Mouse (Mus musculus) left cerebral cortex, adult 18-20 months (tissue): ENCODE data around the gene Shc1. TPM values are rescaled to one million over a fixed set of nuclear protein-coding genes. Genes with fewer than 3 reads are reported as not detected.
"Not testable (repeated sequence)": the region's sequence is repeated elsewhere in the genome, so short reads cannot be mapped to it uniquely, and the experiment has no call there.

ENCODE experiments used
- DNase-seq, 2 experiments: peaks; one replicate each; pipeline ENCODE4 v3.0.0; 2021 to 2022; ENCODE audit warnings: low spot score in 2 of 2, mixed read lengths in 1 of 2
- total RNA-seq, 2 experiments: library from RNA; stranded (reverse); gene quantifications; 2 replicates each; pipeline ENCODE4 v1.2.3; 2021

Gene Shc1
- total RNA-seq, 2 experiments from 2014 or later = 15.0 to 15.6 TPM

DNA sequence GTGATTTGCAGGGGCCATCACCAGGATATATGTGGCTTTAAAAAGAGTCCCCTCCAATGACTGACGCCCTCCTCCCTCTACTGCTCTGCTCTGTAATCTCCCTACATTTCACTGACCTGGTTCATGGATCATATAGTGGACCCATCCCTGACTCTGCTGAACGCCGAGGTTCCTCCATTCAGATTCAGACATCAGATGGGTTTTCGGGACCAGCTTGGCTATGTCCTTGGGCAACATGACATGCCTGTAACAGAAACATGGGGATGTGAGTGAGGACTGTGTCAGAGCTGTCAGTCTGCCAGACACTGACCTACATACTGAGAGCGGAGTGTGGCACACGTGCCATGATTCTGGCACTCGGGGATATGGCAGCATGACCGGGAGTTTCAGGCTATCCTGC lies 2.1 kb upstream of the Shc1 start:
- no peak for DNase-seq

DNA sequence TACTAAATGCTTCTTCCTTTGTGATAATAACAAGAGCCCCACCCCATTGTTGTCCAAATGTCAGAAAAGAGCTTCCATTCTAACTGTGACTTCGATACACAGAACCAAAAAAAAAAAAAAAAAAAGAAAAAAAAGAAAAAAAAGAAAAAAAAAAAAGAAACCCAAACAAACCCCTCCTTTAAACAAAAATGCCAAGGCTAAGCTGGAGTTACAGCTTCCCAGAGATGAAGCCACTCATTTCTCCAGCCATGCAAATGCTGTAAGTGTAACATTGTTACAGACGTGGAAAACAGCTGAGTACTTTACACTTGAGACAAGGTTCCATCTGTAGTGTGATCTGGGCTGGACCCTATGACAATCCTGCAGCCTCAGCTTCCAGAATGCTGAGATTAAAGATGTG lies 1.1 kb upstream of the Shc1 start:
- DNase-seq = no peak

DNA sequence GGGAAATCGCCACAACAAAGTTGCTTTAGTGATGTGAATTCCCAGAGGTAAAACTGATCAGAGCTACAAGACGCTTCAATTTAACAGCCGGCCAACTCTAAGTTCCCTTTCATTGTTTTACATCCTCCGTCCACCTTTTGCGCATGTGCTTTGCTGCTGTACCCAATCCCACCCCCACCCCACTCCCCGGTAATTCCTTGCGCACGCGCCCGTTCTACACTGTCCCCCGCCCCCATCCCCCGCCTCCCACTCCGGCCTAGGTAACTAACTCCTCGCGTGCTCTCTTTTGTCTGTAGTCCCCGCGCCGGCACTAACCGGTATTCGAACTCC lies 438 bp upstream of the Shc1 start:
- no peak for DNase-seq

DNA sequence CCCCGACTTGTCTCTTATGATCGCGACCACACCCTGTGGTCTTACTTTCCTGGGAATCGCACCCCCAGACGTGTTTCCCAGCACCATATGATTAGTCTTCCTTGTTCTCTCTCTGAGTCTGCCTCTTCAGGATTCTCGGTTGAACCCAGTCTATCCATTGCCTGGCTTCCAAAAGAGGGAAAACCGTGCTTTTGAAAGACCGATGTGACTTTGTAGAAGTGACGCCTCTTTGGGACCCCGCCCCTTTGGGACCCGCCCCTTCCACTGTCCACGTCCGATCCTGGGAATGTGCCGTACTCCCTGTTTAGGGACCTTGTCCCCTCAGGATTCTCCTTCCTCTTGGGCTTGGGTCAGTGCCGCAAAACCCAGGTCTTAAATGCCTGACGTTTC lies 613 bp downstream of the Shc1 start:
- DNase-seq = peak in 1 of 2 experiments; percentile 30

DNA sequence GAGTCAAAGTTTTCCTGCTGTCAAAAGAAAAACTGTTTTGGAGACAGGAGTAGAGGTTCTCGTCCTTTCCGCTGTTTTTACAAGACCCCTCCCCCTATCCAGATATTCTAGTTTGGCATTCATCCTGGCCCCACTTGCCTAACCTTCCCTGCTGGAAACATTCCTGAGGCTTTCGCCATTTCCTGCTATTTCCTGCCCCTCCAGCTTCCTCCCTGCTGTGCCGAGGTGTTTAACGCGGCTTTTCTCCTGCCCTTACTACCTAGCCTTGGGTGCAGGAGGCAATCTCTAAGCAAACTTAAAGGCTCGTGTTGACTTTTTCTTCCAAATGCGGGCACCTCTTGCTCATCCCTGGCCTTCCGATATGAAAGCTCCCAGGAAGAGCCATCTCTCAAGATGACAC lies 1.3 kb downstream of the Shc1 start:
- DNase-seq = no peak

DNA sequence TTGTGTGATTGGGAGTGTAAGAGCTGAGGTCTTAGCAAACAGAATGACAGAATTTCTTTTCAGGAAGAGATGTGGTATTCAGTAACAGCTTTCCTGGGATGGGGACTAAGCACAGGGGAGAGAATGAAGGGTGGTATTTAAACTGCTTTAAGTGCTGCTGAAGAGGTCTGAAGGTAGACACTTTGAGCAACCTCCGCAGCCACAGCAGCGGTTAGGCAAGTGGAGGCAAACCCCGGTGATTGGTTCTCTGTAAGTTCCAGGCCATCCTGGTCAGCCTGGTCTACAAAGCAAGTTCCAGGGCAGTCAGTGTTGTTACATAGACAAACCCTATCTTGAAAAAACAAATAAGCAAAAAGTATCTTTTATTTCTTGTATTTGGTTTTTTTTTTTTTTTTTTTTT lies 1.7 kb downstream of the Shc1 start:
- no peak for DNase-seq

DNA sequence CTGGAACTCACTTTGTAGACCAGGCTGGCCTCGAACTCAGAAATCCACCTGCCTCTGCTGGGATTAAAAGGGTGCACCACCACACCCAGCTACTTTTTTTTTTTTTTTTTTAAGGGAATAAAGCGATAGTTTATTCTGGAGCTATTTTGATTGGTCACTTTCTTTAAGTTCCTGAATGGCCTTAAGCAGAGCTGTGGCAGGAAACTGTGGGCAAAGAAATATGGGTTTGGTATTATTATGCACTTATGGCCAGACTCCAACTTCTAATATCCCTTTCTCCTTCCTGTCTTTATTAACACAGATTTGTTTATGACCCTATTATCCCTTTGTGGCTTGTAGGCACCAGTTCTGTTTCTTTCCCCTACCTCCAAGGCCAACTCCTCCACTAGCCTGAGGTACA lies 2.2 kb downstream of the Shc1 start:
- DNase-seq = no peak

DNA sequence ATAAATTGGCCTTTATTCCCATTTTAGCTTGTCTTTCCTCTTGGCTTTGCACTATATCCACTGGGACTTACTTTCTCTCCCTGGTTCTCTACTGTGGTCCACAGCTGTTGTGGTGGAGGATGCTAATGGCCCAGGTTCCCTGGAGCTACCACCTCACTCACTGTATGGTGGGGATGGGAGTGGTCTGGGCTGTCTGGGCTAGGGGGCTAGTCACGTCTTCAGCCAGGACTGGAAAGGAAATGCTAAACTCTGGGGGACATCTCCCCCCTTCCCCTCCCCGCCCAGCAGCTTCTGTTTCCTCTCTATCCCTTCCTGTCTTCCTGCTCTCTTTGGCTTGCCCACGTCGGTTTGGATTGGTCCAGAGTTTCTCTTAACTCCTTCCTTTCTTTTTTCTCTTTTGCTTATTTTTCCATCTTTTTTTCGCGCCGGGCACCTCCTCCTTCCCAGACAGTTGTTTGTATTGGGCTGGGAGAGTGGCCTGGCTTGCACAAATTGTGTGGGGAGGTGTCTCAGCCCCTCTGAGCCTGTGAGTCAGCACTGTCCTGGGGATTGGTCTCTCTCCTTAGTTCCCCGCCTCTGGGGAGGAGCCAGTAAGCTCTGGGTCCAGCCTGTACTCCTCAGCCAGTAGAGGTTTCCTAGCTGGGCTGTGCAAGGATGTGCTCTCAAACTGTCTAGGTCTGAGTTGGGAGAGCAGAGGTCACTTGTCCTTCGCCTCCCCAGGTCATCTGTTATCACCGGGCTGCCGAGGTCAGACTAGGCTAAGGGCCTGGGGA lies 2.9 kb downstream of the Shc1 start:
- DNase-seq = peak; percentile 70 to 71

DNA sequence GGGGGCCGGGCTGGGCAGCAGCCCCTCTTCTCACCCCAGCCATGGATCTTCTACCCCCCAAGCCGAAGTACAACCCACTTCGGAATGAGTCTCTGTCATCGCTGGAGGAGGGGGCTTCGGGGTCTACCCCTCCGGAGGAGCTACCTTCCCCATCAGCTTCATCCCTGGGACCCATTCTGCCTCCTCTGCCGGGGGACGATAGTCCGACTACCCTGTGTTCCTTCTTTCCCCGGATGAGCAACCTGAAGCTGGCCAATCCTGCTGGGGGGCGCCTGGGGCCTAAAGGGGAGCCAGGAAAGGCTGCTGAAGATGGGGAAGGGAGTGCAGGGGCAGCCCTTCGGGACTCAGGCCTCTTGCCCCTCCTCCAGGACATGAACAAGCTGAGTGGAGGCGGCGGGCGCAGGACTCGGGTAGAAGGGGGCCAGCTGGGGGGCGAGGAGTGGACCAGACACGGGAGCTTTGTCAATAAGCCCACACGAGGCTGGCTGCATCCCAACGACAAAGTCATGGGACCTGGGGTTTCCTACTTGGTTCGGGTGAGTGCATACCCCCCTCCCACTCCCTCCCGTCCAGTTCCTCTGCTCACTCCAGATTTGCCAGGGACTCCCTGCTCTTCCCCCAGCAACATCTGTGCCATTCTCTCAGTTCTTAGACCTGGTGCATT lies 3.7 kb downstream of the Shc1 start:
- DNase-seq = no peak

DNA sequence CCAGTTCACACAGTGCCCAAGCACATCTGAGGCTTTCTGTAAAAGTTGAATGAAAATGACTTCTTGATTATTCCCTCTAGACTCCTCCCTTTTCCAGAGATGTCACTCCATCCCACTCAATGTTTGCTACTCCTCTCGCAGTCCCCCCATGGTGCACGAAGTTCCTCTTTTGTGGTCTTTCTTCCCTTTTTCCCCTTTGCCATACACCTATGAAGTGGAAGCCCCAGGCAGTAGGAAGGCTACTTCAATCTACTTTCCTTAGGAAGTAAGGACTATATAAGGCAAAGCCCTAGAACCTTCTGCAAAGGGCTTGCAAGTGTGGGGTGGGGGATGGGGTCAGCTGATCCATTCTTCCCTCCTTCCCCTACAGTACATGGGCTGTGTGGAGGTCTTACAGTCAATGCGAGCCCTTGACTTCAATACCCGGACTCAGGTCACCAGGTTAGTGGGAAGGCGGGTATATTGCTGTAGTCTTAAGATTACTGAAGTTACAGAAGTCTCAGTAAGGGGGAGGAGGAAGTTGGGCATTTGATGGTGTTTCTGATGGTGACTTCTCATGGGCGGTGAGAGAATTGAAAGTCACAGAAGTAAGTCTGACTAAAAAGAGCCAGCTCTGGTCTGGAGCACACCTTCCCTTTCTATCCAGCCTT lies 4.4 kb downstream of the Shc1 start:
- no peak for DNase-seq

DNA sequence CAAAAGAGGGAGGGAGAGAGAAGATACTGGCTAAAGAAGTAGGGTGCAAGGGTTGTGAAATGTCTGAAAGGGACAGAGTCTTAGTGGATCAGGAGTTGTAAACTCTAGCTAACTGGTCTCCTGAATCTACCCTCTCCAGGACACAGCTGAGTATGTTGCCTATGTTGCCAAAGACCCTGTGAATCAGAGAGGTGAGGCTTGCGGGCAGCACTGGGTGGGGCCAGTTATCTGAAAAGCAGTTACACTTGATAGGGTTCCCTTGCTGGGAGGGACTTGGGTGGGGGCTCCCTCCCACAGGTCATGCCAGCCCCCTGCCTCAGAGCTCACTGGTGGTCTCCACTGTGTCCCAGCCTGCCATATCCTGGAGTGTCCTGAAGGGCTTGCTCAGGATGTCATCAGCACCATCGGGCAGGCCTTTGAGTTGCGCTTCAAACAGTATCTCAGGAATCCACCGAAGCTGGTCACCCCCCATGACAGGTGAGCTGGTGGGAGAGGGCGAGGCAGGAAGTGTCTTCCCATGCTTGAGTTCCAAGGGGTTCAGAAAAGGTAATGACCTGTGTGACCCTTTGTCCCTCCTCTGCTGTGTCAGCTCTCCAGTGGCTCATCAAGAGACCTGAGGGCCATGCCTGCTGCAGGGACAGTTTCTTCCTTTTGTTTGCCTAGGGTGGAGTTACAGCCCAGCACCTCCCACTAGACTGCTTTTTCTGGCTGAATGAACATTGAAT lies 6.3 kb downstream of the Shc1 start:
- no peak for DNase-seq

DNA sequence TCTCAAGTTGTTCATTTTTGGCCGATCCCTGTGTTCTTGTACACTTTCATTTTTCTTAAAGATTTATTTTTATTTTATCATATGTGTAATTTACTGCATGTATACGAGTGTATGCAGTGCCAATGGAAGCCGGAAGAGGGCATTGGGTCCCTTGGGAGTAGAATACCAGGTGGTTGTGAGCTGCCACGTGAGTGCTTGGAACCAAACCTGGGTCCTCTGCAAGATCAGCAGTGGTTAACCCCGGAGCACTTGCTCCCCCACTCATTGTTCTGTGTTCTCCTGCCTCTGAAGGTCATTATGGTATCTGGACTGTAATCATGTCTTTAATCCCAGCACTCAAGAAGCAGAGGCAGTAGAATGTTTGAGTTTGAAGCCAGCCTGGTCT lies 6.9 kb downstream of the Shc1 start:
- no peak for DNase-seq

DNA sequence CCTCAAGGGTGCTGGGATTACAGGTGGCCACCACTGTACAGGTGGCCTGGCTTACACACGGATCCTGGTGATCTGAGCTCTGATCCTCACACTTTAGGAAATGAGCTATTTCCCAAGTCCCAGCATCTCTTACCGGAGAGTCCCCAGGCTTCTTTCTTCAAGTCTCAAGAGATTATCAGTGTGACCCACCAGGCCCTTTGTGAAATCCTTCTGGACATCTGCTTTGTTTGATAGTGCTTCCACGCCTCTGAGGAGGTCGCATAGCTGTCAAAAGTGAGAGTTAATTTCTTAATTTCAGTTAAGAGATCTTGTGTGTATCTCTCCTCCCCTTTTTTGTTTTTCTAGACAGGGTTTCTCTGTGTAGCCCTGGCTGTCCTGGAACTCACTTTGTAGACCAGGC lies 7.6 kb downstream of the Shc1 start:
- no peak for DNase-seq

DNA sequence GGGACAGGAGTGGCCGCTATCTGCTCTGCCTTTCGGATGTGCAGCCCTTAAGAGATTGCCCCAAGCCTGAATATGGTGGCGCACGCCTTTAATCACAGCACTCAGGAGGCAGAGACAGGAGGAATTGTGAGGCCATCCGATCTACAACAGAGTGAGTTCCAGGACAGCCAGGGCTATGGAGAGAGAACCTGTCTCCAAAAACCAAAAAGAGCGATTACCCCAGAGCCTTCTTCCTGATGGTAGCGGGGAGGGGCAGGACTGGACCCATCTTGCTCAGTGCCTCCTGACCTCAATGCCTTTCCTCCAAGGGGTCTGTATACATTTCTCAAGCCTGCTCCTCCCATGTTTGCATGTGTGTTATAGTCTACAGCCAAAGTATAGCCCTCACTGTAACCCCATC lies 10.8 kb downstream of the Shc1 start:
- DNase-seq = not testable (repeated sequence)

DNA sequence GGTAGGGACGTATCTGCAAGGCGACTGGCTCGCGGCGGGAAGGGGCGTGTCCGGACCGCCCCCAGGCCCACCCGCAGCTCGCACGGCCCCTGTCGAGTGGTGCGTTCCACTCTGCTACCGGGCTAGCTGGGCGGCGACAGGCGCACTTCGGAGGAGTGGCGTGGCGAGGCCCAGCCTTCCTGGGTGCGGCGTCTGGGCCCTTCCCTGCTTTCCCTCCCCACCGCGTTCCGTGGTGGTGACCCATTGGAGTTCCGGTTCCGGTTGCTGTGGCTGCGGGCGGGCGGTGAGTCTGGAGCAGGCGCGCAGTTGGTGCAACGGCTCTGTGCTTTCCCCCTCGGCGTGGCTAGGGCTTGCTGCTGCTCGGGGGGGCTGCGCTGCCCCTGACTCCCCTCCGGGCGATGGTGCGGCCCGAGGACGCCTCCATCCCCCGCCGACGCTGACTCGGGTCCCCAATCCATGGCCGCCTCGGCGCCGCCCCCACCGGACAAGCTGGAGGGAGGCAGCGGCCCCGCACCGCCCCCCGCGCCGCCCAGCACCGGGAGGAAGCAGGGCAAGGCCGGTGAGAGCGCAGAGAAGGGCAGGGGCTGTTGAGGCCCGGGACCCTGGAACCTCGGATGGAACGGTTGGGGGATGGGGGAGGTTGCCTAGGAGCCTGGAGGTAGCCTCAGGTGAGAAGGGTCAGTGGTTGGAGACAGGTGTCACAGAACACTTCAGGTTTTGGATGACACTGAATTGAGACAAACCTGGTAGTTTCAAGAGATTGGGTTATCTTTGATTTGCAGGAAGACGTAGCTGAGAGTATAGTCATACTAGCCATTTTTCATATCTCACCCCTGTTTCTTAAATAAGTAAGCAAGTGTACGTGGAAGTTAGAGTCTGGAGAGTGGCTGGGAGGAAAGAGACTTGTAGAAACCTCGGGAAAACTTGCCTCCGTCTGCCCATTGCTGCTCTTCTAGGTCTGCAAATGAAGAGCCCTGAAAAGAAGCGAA lies 12.2 kb downstream of the Shc1 start, which contains the start of gene Pygo2:
Gene Pygo2, plus strand, starts transcription at position 44 of the 989 bp plus-strand sequence.
- peak; percentile 92 to 98 for DNase-seq

DNA sequence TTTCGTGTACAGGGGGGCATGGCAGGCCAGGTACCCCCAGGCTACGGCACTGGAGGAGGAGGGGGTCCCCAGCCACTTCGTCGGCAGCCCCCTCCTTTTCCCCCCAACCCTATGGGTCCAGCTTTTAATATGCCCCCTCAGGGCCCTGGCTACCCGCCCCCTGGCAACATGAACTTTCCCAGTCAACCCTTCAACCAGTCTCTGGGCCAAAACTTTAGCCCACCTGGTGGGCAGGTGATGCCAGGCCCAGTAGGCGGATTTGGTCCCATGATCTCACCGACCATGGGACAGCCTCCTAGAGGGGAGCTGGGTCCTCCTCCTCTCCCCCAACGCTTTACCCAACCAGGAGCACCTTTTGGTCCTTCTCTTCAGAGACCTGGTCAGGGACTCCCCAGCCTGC lies 14.4 kb downstream of the Shc1 start:
- DNase-seq = no peak

DNA sequence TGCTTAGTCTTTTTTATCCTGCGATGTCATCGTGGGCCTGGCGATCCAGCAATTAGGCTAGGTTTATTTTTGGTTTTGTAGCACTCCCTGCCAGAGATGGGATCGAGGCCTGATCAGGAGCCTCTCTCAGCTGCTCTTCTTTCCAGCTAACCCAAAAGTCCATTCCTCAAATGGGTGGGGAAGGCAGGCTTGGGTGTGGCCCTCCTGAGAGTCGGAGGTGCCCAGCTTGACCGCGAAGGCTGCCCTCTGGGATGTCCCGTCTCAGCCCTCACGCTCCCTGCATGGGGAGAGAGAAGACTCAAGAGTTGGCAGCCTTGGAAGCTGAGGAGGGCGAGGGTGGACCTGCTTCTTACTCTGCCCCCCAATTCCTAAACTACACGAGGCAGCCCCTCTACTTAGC lies 16.3 kb downstream of the Shc1 start:
- no peak for DNase-seq

DNA sequence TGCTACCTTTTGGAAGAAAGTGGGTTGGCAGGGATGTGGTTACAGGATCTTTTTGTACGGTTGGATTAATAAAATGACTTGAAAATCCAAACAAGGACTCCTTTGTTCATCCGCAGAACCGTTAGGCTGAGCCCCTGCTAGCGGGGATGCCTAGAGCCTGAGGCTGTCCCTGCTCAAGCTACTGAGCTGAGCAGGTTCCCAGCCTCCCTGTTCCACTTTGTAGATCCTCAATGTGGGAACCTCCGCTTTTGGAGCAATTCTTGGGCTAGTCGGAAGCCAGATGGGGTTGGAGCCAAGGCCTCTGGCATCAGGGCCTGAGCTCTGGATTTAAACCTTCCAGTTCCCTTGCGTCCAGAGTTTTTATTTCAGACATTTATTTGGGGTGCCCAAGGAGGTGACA lies 16.8 kb downstream of the Shc1 start:
- no peak for DNase-seq

DNA sequence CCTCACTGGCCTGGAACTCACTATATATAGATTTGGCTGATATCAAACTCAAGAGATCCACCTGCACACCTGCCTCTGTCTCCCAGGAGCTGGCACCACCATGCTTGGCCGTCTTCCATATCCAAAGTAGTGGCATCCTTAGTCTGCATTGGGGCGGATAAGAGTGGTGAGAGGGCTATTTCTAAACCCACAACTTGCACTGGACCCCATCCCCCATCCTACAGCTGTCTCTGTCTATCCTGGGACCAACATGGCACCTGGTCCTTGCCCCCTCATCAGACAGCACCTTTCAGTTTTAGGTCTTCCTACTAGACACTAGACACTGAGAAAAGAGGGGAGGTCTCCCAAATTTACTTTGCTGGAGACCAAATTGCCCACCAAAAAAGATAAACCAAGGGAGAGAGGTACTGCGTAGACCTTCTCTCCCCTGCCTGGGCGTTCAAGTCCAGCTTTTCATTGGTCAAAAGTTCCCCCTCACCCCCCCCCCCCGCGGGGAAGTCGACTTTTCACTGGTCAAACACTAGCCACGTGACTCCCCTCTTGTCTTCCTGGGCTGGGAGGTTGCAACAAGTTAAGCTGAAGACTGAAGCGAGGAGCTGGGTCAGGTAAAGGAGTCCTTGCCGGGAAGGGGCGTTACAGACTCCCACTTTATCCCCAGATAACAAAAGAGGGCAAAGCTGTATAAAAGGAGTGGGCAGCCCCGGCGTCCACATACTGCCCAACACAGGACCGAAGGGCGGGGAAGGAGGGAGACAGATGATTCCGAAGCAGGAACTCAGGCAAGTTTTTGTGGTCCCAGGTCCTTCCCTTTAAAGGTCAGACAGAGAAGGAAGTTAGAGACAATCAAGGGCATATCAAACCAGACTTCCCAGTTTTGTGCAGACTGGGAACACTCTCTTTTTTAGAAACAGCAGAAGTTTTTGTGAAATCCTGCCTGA lies 18.2 kb downstream of the Shc1 start, which contains the start of gene Pbxip1:
Gene Pbxip1, plus strand, starts transcription at position 531 of the 938 bp plus-strand sequence.
- DNase-seq = no peak
